Mouse (Mus musculus): ENCODE data around the gene Cacng7.

DNA sequence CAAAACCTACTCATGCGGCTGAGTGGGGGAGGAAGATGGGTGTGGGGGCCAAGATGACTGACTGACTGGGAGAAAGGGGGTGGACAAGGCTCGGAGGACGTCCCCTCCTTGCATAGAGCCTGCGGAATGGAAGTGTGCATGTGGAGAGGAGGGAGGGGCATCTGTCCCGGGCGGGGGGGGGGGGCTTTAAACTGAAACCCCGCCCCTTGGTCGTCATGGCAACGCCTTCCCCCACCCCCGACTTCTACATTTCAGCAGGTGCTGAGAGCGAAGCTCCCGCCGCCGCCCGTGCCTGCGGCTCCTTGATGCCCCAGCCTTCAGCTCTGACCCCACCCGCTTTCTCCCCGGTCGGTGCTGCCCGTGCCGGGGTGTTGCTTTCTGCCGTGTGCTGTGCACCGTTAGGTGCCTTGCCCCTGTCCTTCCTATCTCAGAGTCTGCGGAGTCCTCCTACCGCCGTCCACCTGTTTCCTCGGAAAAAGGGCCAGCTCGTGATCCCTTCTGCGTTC is 29.4 kb upstream of the Cacng7 start:
- TF ChIP-seq MYOD1 (IDR thresholded peaks at IDR 0.05; ENCODE audit: control insufficient read depth, insufficient read length, low read depth) (no peak), CTCF (IDR thresholded peaks at IDR 0.05; ENCODE audit: control insufficient read depth, insufficient read depth, insufficient read length) (no peak), USF1 (IDR thresholded peaks at IDR 0.05; ENCODE audit: low read depth) (no peak), CEBPB (IDR thresholded peaks at IDR 0.05; ENCODE audit: low read depth) (no peak)
